Mouse (Mus musculus) MEL (cell line): ENCODE data around the gene Tmem82. TPM values are rescaled to one million over a fixed set of nuclear protein-coding genes. Genes with fewer than 3 reads are reported as not detected.

Experiments
- DNase-seq: peaks from one replicate; pipeline ENCODE4 v3.0.0; 2011; ENCODE audit warnings: low read depth, low spot score
- H3K27ac ChIP-seq: 2 replicates; pipeline ENCODE4 v1.5.1; 2012; ENCODE audit warnings: low read depth, mild to moderate bottlenecking, control low read depth, low read length, moderate library complexity; ENCODE audit not compliant: control insufficient read depth
- H3K27me3 ChIP-seq, 2 experiments: fragments of 150-350 bp in 1 of 2; sonication (generic) in 1 of 2; 2 replicates each; pipeline ENCODE4 v1.6.1; 2012; ENCODE audit warnings: low read length in 2 of 2, mild to moderate bottlenecking in 2 of 2, improper control_type of control experiment in 1 of 2, moderate library complexity in 1 of 2; ENCODE audit not compliant: insufficient read depth in 2 of 2, control insufficient read depth in 1 of 2
- H3K36me3 ChIP-seq, 2 experiments: 2 replicates each; pipeline ENCODE4 v1.6.1; 2012 to 2014; ENCODE audit warnings: low read length in 2 of 2, improper control_type of control experiment in 1 of 2, inconsistent platforms in 1 of 2, mild to moderate bottlenecking in 1 of 2; ENCODE audit not compliant: insufficient read depth in 2 of 2, control insufficient read depth in 1 of 2
- H3K4me1 ChIP-seq, 2 experiments: fragments of 150-350 bp in 1 of 2; sonication (generic) in 1 of 2; 2 replicates each; pipeline ENCODE4 v1.6.1; 2012; ENCODE audit warnings: low read length in 2 of 2, improper control_type of control experiment in 1 of 2, mild to moderate bottlenecking in 1 of 2; ENCODE audit not compliant: insufficient read depth in 2 of 2, control insufficient read depth in 1 of 2
- H3K4me3 ChIP-seq, 2 experiments: fragments of 150-350 bp in 1 of 2; sonication (generic) in 1 of 2; 2 replicates each; pipeline ENCODE4 v1.5.1; 2012; ENCODE audit warnings: low read depth in 2 of 2, low read length in 2 of 2, mild to moderate bottlenecking in 2 of 2, moderate library complexity in 2 of 2, control low read depth in 1 of 2, improper control_type of control experiment in 1 of 2; ENCODE audit not compliant: control insufficient read depth in 1 of 2, insufficient read depth in 1 of 2
- H3K79me2 ChIP-seq: 2 replicates; pipeline ENCODE4 v1.6.1; 2012; ENCODE audit warnings: mild to moderate bottlenecking, low read length, moderate library complexity; ENCODE audit not compliant: control insufficient read depth, poor library complexity, insufficient read depth
- H3K9ac ChIP-seq: 2 replicates; pipeline ENCODE4 v1.6.1; 2012; ENCODE audit warnings: low read depth, mild to moderate bottlenecking, control low read depth, low read length, moderate library complexity; ENCODE audit not compliant: control insufficient read depth, poor library complexity, severe bottlenecking
- H3K9me3 ChIP-seq: fragments of 150-350 bp; sonication (generic); replicated peaks from 2 replicates; pipeline ENCODE4 v1.6.1; 2012; ENCODE audit warnings: mild to moderate bottlenecking, low read length, improper control_type of control experiment, moderate library complexity; ENCODE audit not compliant: insufficient read depth
- USF2 ChIP-seq, 2 experiments: IDR thresholded peaks; 2 replicates each; pipeline ENCODE4 v1.6.1; 2011 to 2012; ENCODE audit warnings: improper control_type of control experiment in 2 of 2, low read length in 2 of 2, borderline replicate concordance in 1 of 2, inconsistent platforms in 1 of 2, low read depth in 1 of 2, mild to moderate bottlenecking in 1 of 2; ENCODE audit not compliant: insufficient read depth in 1 of 2
- ZNF384 ChIP-seq: IDR thresholded peaks from 2 replicates; pipeline ENCODE4 v1.6.1; 2012; ENCODE audit warnings: low read depth, mild to moderate bottlenecking, inconsistent platforms, low read length, improper control_type of control experiment
- polyA plus RNA-seq, 2 experiments: library from polyadenylated mRNA; stranded (reverse) in 1 of 2; unstranded in 1 of 2; fragments of >175 nt in 1 of 2; fragments of >200 nt in 1 of 2; gene quantifications; 2 replicates each; pipeline versions ENCODE4 v1.2.1 to v1.2.4; 2012; ENCODE audit warnings: low replicate concordance in 2 of 2, low read depth in 1 of 2; ENCODE audit not compliant: insufficient read length in 2 of 2, insufficient read depth in 1 of 2, missing spikeins in 1 of 2
- total RNA-seq: library from RNA; depleted of rRNA; stranded (reverse); fragments of 300-350 nt; gene quantifications from 2 replicates; pipeline ENCODE4 v1.2.3, GENCODE M21; 2012; rRNA removed

Tmem82 gene
- total and polyA plus RNA-seq, 3 experiments: 0.21 TPM; not detected in 2

DNA sequence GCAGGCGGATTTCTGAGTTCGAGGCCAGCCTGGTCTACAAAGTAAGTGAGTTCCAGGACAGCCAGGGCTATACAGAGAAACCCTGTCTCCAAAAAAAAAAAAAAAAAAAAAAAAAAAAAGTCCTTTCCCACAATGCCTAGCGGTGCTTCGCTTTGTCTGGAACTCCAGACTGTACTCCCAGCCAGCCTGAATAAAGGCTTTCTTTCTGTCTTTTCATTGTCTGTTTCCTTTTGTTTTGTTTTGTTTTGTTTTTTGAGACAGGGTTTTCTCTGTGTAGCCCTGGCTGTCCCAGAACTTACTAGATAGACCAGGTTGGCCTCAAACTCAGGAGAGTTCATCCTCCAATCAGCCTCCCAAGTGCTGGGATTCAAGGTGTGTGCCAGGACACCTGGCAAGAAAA, 54.2 kb downstream of the Tmem82 start:
- peaks cover 0 to 4% of the 10 kb centered on the region in 2 experiments; a peak in 1 of 4 replicates for H3K36me3 ChIP-seq
- TF ChIP-seq ZNF384 (peak; percentile 68), USF2 (IDR thresholded peaks at IDR 0.05; ENCODE audit: borderline replicate concordance in 1 of 2, insufficient read depth in 1 of 2, low read depth in 1 of 2, low read length in 2 of 2) (no peak)
- TF ChIP-seq, all 39 proteins: peak for 1
- peaks cover 0 to 9% of the 10 kb centered on the region in 2 experiments; a peak in 1 of 4 replicates for H3K4me1 ChIP-seq
- no peak overlapping the region for H3K4me3 ChIP-seq
- H3K27me3 ChIP-seq: peaks cover 0 to 5% of the 10 kb centered on the region in 2 experiments; a peak in 2 of 4 replicates
- no peak overlapping the region for H3K27ac ChIP-seq
- H3K79me2 ChIP-seq: peaks cover 2% of the 10 kb centered on the region; the same call in 1 of the 2 replicates
- H3K9ac ChIP-seq: no peak overlapping the region
- H3K9me3 ChIP-seq: no peaks in the 10 kb centered on the region
- DNase-seq: no peak

Other genes with a start within 250 kb of the Tmem82 start
- not detected in 2 replicates for gene Clcnka, start 219.9 kb downstream of the Tmem82 start, total RNA-seq
- gene Clcnka, start 219.9 kb downstream of the Tmem82 start, polyA plus RNA-seq: not detected
- gene Clcnkb, start 202.6 kb downstream of the Tmem82 start, total RNA-seq: not detected in 2 replicates
- not detected for gene Clcnkb, start 202.6 kb downstream of the Tmem82 start, polyA plus RNA-seq
- not detected in 2 replicates for gene Hspb7, start 197.9 kb downstream of the Tmem82 start, total RNA-seq
- not detected for gene Hspb7, start 197.9 kb downstream of the Tmem82 start, polyA plus RNA-seq
- not detected in 2 replicates for gene Srarp, start 182.5 kb downstream of the Tmem82 start, total RNA-seq
- gene Srarp, start 182.5 kb downstream of the Tmem82 start, polyA plus RNA-seq: not detected
- gene Zbtb17, start 174.0 kb downstream of the Tmem82 start, total RNA-seq: 32.3 and 36.4 TPM in 2 replicates
- gene Zbtb17, start 174.0 kb downstream of the Tmem82 start, polyA plus RNA-seq: 10 to 100 TPM in 1 of 2 experiments, not detected in 1; 63.2 TPM
- gene Spen, start 80.0 kb downstream of the Tmem82 start, total RNA-seq: 11.9 and 12.6 TPM in 2 replicates
- gene Spen, start 80.0 kb downstream of the Tmem82 start, polyA plus RNA-seq: 100 to 1,000 TPM in 1 of 2 experiments, 10 to 100 TPM in 1; 46.9 to 102 TPM
- not detected in 2 replicates for gene Fblim1, start 12.5 kb downstream of the Tmem82 start, total RNA-seq
- gene Fblim1, start 12.5 kb downstream of the Tmem82 start, polyA plus RNA-seq: not detected
- not detected in 2 replicates for gene Slc25a34, start 5.2 kb upstream of the Tmem82 start, total RNA-seq
- gene Slc25a34, start 5.2 kb upstream of the Tmem82 start, polyA plus RNA-seq: under 1 TPM in 1 of 2 experiments, not detected in 1; 0.10 TPM
- gene Plekhm2, start 46.3 kb upstream of the Tmem82 start, total RNA-seq: 4.8 and 6.5 TPM in 2 replicates
- gene Plekhm2, start 46.3 kb upstream of the Tmem82 start, polyA plus RNA-seq: 10 to 100 TPM in 1 of 2 experiments, not detected in 1; 15.4 TPM
- gene Rsc1a1, start 67.0 kb upstream of the Tmem82 start, total RNA-seq: 7.7 and 8.8 TPM in 2 replicates
- gene Rsc1a1, start 67.0 kb upstream of the Tmem82 start, polyA plus RNA-seq: not detected
- gene Ddi2, start 104.8 kb upstream of the Tmem82 start, total RNA-seq: 37.6 and 40.7 TPM in 2 replicates
- 10 to 100 TPM in 1 of 2 experiments, not detected in 1; 42.8 TPM for gene Ddi2, start 104.8 kb upstream of the Tmem82 start, polyA plus RNA-seq
- gene Agmat, start 128.0 kb upstream of the Tmem82 start, total RNA-seq: 0.12 TPM in 1 of 2 replicates, not detected in the other
- gene Agmat, start 128.0 kb upstream of the Tmem82 start, polyA plus RNA-seq: under 1 TPM in 1 of 2 experiments, not detected in 1; 0.07 TPM
- 3.2 and 3.4 TPM in 2 replicates for gene Dnajc16, start 172.3 kb upstream of the Tmem82 start, total RNA-seq
- gene Dnajc16, start 172.3 kb upstream of the Tmem82 start, polyA plus RNA-seq: 1 to 10 TPM in 1 of 2 experiments, not detected in 1; 6.8 TPM
- 2.8 and 3.8 TPM in 2 replicates for gene Casp9, start 175.0 kb upstream of the Tmem82 start, total RNA-seq
- gene Casp9, start 175.0 kb upstream of the Tmem82 start, polyA plus RNA-seq: 1 to 10 TPM in 1 of 2 experiments, not detected in 1; 6.4 TPM
- not detected in 2 replicates for gene Cela2a, start 207.5 kb upstream of the Tmem82 start, total RNA-seq
- not detected for gene Cela2a, start 207.5 kb upstream of the Tmem82 start, polyA plus RNA-seq
- not detected in 2 replicates for gene Ctrc, start 227.7 kb upstream of the Tmem82 start, total RNA-seq
- not detected for gene Ctrc, start 227.7 kb upstream of the Tmem82 start, polyA plus RNA-seq